Mouse (Mus musculus): ENCODE measurements at regions not wholly inside any gene's neighbourhood (a gene's known extent, or its start where the extent isn't known, plus 50 kb on each side); places are given as distances from the start of the nearest gene placed in this dataset.

GRCm38 (mm10) chrX:99662566-99662965, 158.3 kb upstream of the Tmem28 start:
- DNase-seq (ENCODE audit: low spot score) = no peak

GRCm38 (mm10) chrX:99659496-99660140, 161.2 kb upstream of the Tmem28 start:
- Histone ChIP-seq H3K9me3 (replicated peaks; ENCODE audit: low read length) (no peaks in the 10 kb centered on the region), H3K27ac (no peak overlapping the region), H3K4me3 (replicated peaks; ENCODE audit: low read depth, low read length) (no peak overlapping the region), H3K36me3 (ENCODE audit: insufficient read depth, low read length) (no peaks in the 10 kb centered on the region), H3K4me1 (replicated peaks; ENCODE audit: insufficient read depth, low read length) (no peaks in the 10 kb centered on the region), H3K9ac (ENCODE audit: low read depth, low read length) (no peak overlapping the region), H3K27me3 (ENCODE audit: insufficient read depth, low read length) (no peaks in the 10 kb centered on the region), H3K4me2 (ENCODE audit: low read length) (no peak overlapping the region)
- 70% methylated on average over 6 of the region's 8 CpGs for WGBS
- no peak for TF ChIP-seq CTCF (IDR thresholded peaks at IDR 0.05; ENCODE audit: low read depth)
- ATAC-seq (replicated peaks; ENCODE audit: low FRiP score, low read depth) (no peak), DNase-seq (ENCODE audit: low spot score) (no peak)

More at GRCm38 (mm10) chrX:99662566-99662965, 158.3 kb upstream of the Tmem28 start:
- no peaks in the 10 kb centered on the region; the same call in 1 of the 2 replicates for H3K27me3 ChIP-seq (ENCODE audit: insufficient read depth, low read length)
- no peaks in the 10 kb centered on the region for H3K36me3 ChIP-seq (ENCODE audit: insufficient read depth, low read length)
- H3K27ac ChIP-seq = no peak overlapping the region
- no peak for TF ChIP-seq CTCF (IDR thresholded peaks at IDR 0.05; ENCODE audit: low read depth)
- no peaks in the 10 kb centered on the region for H3K4me1 ChIP-seq (replicated peaks; ENCODE audit: insufficient read depth, low read length)
- ATAC-seq (replicated peaks; ENCODE audit: low FRiP score, low read depth) = no peak
- H3K9ac ChIP-seq (ENCODE audit: low read depth, low read length) = no peak overlapping the region
- H3K9me3 ChIP-seq (replicated peaks; ENCODE audit: low read length) = no peaks in the 10 kb centered on the region
- WGBS = 74% methylated on average over 3 of the region's 3 CpGs
- no peak overlapping the region for H3K4me3 ChIP-seq (replicated peaks; ENCODE audit: low read depth, low read length)
- H3K4me2 ChIP-seq (ENCODE audit: low read length) = no peak overlapping the region

GRCm38 (mm10) chrX:99657790-99658451, 162.9 kb upstream of the Tmem28 start:
- H3K27ac ChIP-seq = no peak overlapping the region
- H3K4me3 ChIP-seq (replicated peaks; ENCODE audit: low read depth, low read length) = no peak overlapping the region
- WGBS = 35% methylated on average over 8 of the region's 8 CpGs
- DNase-seq (ENCODE audit: low spot score) (peak; percentile 67), ATAC-seq (replicated peaks; ENCODE audit: low FRiP score, low read depth) (no peak; the same call in 1 of the 2 replicates)
- no peaks in the 10 kb centered on the region for H3K27me3 ChIP-seq (ENCODE audit: insufficient read depth, low read length)
- no peaks in the 10 kb centered on the region for H3K9me3 ChIP-seq (replicated peaks; ENCODE audit: low read length)
- no peak overlapping the region for H3K4me2 ChIP-seq (ENCODE audit: low read length)
- H3K36me3 ChIP-seq (ENCODE audit: insufficient read depth, low read length) = no peaks in the 10 kb centered on the region
- no peak overlapping the region for H3K9ac ChIP-seq (ENCODE audit: low read depth, low read length)
- peak; percentile 83 for TF ChIP-seq CTCF (IDR thresholded peaks at IDR 0.05; ENCODE audit: low read depth)
- H3K4me1 ChIP-seq (replicated peaks; ENCODE audit: insufficient read depth, low read length) = no peaks in the 10 kb centered on the region

- TF ChIP-seq CTCF (IDR thresholded peaks at IDR 0.05; ENCODE audit: low read depth) = no peak
- ATAC-seq (replicated peaks; ENCODE audit: low FRiP score, low read depth) (no peak), DNase-seq (ENCODE audit: low spot score) (no peak)
- no peaks in the 10 kb centered on the region for H3K9me3 ChIP-seq (replicated peaks; ENCODE audit: low read length)
- H3K27me3 ChIP-seq (ENCODE audit: insufficient read depth, low read length) = no peaks in the 10 kb centered on the region
- H3K36me3 ChIP-seq (ENCODE audit: insufficient read depth, low read length) = no peaks in the 10 kb centered on the region
- H3K9ac ChIP-seq (ENCODE audit: low read depth, low read length) = no peak overlapping the region
- 81% methylated on average over 6 of the region's 6 CpGs for WGBS
- H3K4me3 ChIP-seq (replicated peaks; ENCODE audit: low read depth, low read length) = no peak overlapping the region
- H3K27ac ChIP-seq = no peak overlapping the region
- H3K4me1 ChIP-seq (replicated peaks; ENCODE audit: insufficient read depth, low read length) = no peaks in the 10 kb centered on the region
- no peak overlapping the region for H3K4me2 ChIP-seq (ENCODE audit: low read length)
Observed at GRCm38 (mm10) chrX:99656988-99657387, 163.8 kb upstream of the Tmem28 start.

- Histone ChIP-seq H3K9ac (ENCODE audit: low read depth, low read length) (no peak overlapping the region), H3K27ac (no peak overlapping the region), H3K27me3 (ENCODE audit: insufficient read depth, low read length) (no peaks in the 10 kb centered on the region), H3K9me3 (replicated peaks; ENCODE audit: low read length) (no peaks in the 10 kb centered on the region), H3K4me3 (replicated peaks; ENCODE audit: low read depth, low read length) (no peak overlapping the region), H3K36me3 (ENCODE audit: insufficient read depth, low read length) (no peaks in the 10 kb centered on the region), H3K4me2 (ENCODE audit: low read length) (no peak overlapping the region), H3K4me1 (replicated peaks; ENCODE audit: insufficient read depth, low read length) (no peaks in the 10 kb centered on the region)
- 81% methylated on average over 2 of the region's 2 CpGs for WGBS
- DNase-seq (ENCODE audit: low spot score) = no peak
- ATAC-seq (replicated peaks; ENCODE audit: low FRiP score, low read depth) = no peak
- TF ChIP-seq CTCF (IDR thresholded peaks at IDR 0.05; ENCODE audit: low read depth) = no peak
Observed at GRCm38 (mm10) chrX:99632211-99632775, 161.2 kb upstream of the Pja1 start.

- ATAC-seq (replicated peaks; ENCODE audit: low FRiP score, low read depth) (no peak), DNase-seq (ENCODE audit: low spot score) (no peak)
- WGBS = 66% methylated on average over 5 of the region's 5 CpGs
- Histone ChIP-seq H3K4me1 (replicated peaks; ENCODE audit: insufficient read depth, low read length) (no peaks in the 10 kb centered on the region), H3K4me2 (ENCODE audit: low read length) (no peak overlapping the region), H3K36me3 (ENCODE audit: insufficient read depth, low read length) (no peaks in the 10 kb centered on the region), H3K27me3 (ENCODE audit: insufficient read depth, low read length) (no peaks in the 10 kb centered on the region), H3K4me3 (replicated peaks; ENCODE audit: low read depth, low read length) (no peak overlapping the region), H3K27ac (no peak overlapping the region), H3K9ac (ENCODE audit: low read depth, low read length) (no peak overlapping the region), H3K9me3 (replicated peaks; ENCODE audit: low read length) (no peaks in the 10 kb centered on the region)
- TF ChIP-seq CTCF (IDR thresholded peaks at IDR 0.05; ENCODE audit: low read depth) = no peak
Observed at GRCm38 (mm10) chrX:99624515-99625179, 153.6 kb upstream of the Pja1 start.

All from kidney, postnatal 0 days (tissue).